Mouse (Mus musculus): ENCODE results near the gene Car15.

- TF ChIP-seq CTCF (IDR thresholded peaks at IDR 0.05; ENCODE audit: borderline replicate concordance, insufficient read depth, low read depth, low read length) (no peak), POLR2A (IDR thresholded peaks at IDR 0.05; ENCODE audit: borderline replicate concordance, insufficient read depth, low read length) (no peak)
Measured at GRCm38 (mm10) chr16:17882196-17882595, 44.0 kb upstream of the Car15 start.
